Mouse (Mus musculus) kidney, adult 2 months (tissue): ENCODE measurements around the gene Ooep.
"Not testable (repeated sequence)": the region's sequence is repeated elsewhere in the genome, so short reads cannot be mapped to it uniquely, and the experiment has no call there.

Experiments
- CTCF ChIP-seq: fragments of 200-500 bp; conservative IDR thresholded peaks from 2 replicates; pipeline ENCODE4 v1.5.1; 2011; ENCODE audit warnings: low read depth, mild to moderate bottlenecking, control low read depth, low read length, moderate library complexity, mixed read lengths; ENCODE audit not compliant: insufficient read depth, insufficient read length
- POLR2A ChIP-seq: fragments of 200-500 bp; IDR thresholded peaks from one replicate; pipeline ENCODE4 v1.6.1; 2011; ENCODE audit warnings: low read depth, low read length, control low read depth

GRCm38 (mm10) chr9:78337050-78337449, 41.5 kb downstream of the Ooep start:
- not testable (repeated sequence) for TF ChIP-seq CTCF, POLR2A
